Mouse (Mus musculus): ENCODE measurements around the gene Rpp38. TPM values are rescaled to one million over a fixed set of nuclear protein-coding genes. Genes with fewer than 3 reads are reported as not detected.

Rpp38 gene
- polyA plus RNA-seq, 1 experiment from 2014 or later = 19.0 TPM

- under 1% methylated on average over 88 of the region's 88 CpGs for WGBS
- H3K27me3 ChIP-seq (ENCODE audit: low read depth, poor library complexity, severe bottlenecking) = no peaks in the 10 kb centered on the region
- peak; percentile 99 for DNase-seq (ENCODE audit: low spot score)
Observed at GRCm38 (mm10) chr2:3283602-3284472, 48.6 kb downstream of the Rpp38 start, which contains the start of gene Nmt2. Nmt2 (plus strand) TSS chr2:3284212.

GRCm38 (mm10) chr2:3282866-3283601 is 49.4 kb downstream of the Rpp38 start:
- no peak for DNase-seq (ENCODE audit: low spot score)
- WGBS = 10% methylated on average over 12 of the region's 12 CpGs
- no peaks in the 10 kb centered on the region for H3K9me3 ChIP-seq (replicated peaks)

More at GRCm38 (mm10) chr2:3283602-3284472, 48.6 kb downstream of the Rpp38 start, which contains the start of gene Nmt2:
- H3K36me3 ChIP-seq = no peaks in the 10 kb centered on the region
- no peaks in the 10 kb centered on the region for H3K9me3 ChIP-seq (replicated peaks)
- peak within 1 kb of the TSS; percentile 90 for H3K27ac ChIP-seq
- peaks cover 19% of the 10 kb centered on the region for H3K4me1 ChIP-seq
- peak within 1 kb of the TSS; percentile 80 for H3K4me3 ChIP-seq

GRCm38 (mm10) chr2:3281311-3281710 is 51.1 kb downstream of the Rpp38 start:
- H3K27me3 ChIP-seq (ENCODE audit: low read depth, poor library complexity, severe bottlenecking) = no peaks in the 10 kb centered on the region
- 93% methylated on average over 4 of the region's 4 CpGs for WGBS
- no peaks in the 10 kb centered on the region for H3K9me3 ChIP-seq (replicated peaks)
- no peaks in the 10 kb centered on the region for H3K36me3 ChIP-seq
- DNase-seq (ENCODE audit: low spot score) = no peak
- H3K4me3 ChIP-seq = no peak overlapping the region
- no peak overlapping the region for H3K27ac ChIP-seq
- H3K4me1 ChIP-seq = peaks cover 19% of the 10 kb centered on the region

More at GRCm38 (mm10) chr2:3282866-3283601, 49.4 kb downstream of the Rpp38 start:
- Histone ChIP-seq H3K4me1 (peaks cover 19% of the 10 kb centered on the region), H3K27ac (peak overlapping the region; percentile 83), H3K36me3 (no peaks in the 10 kb centered on the region), H3K4me3 (peak overlapping the region; percentile 80), H3K27me3 (ENCODE audit: low read depth, poor library complexity, severe bottlenecking) (no peaks in the 10 kb centered on the region)

Other genes starting within 250 kb of the Rpp38 start
- 35.8 and 40.7 TPM in 2 replicates for gene Fam171a1, start 218.4 kb downstream of the Rpp38 start, polyA plus RNA-seq (2016; fragmentation: Nextera tagmentation; extraction: Ambion mirVana)
- gene Nmt2, start 48.4 kb downstream of the Rpp38 start, polyA plus RNA-seq (2016; fragmentation: Nextera tagmentation; extraction: Ambion mirVana) = 32.0 and 33.9 TPM in 2 replicates
- gene Acbd7, start 3.5 kb upstream of the Rpp38 start, polyA plus RNA-seq (2016; fragmentation: Nextera tagmentation; extraction: Ambion mirVana) = 0.41 TPM in 1 of 2 replicates, not detected in the other
- not detected in 2 replicates for gene Olah, start 64.6 kb upstream of the Rpp38 start, polyA plus RNA-seq (2016; fragmentation: Nextera tagmentation; extraction: Ambion mirVana)
- gene Meig1, start 90.0 kb upstream of the Rpp38 start, polyA plus RNA-seq (2016; fragmentation: Nextera tagmentation; extraction: Ambion mirVana) = not detected in 2 replicates
- gene Dclre1c, start 91.5 kb upstream of the Rpp38 start, polyA plus RNA-seq (2016; fragmentation: Nextera tagmentation; extraction: Ambion mirVana) = 4.5 and 5.1 TPM in 2 replicates
- gene Suv39h2, start 142.4 kb upstream of the Rpp38 start, polyA plus RNA-seq (2016; fragmentation: Nextera tagmentation; extraction: Ambion mirVana) = 38.3 and 39.1 TPM in 2 replicates
- 9.0 and 10.7 TPM in 2 replicates for gene Gm45902, start 180.1 kb upstream of the Rpp38 start, polyA plus RNA-seq (2016; fragmentation: Nextera tagmentation; extraction: Ambion mirVana)
- 137 and 138 TPM in 2 replicates for gene Hspa14, start 180.2 kb upstream of the Rpp38 start, polyA plus RNA-seq (2016; fragmentation: Nextera tagmentation; extraction: Ambion mirVana)
- 0.06 and 0.24 TPM in 2 replicates for gene Cdnf, start 180.4 kb upstream of the Rpp38 start, polyA plus RNA-seq (2016; fragmentation: Nextera tagmentation; extraction: Ambion mirVana)
- gene Fam107b, start 237.8 kb upstream of the Rpp38 start, polyA plus RNA-seq (2016; fragmentation: Nextera tagmentation; extraction: Ambion mirVana) = 47.5 and 48.8 TPM in 2 replicates